Mouse (Mus musculus) cerebellum, adult 2 months (tissue): ENCODE measurements around the gene B4galnt2. TPM values are rescaled to one million over a fixed set of nuclear protein-coding genes. Genes with fewer than 3 reads are reported as not detected.

Experiments
- DNase-seq, 2 experiments: peaks; one replicate each; pipeline ENCODE4 v3.0.0; 2021
- H3K27ac ChIP-seq: fragments of 200-500 bp; 2 replicates; pipeline ENCODE4 v1.5.1; 2012; ENCODE audit warnings: low read length, control low read depth, inconsistent platforms; ENCODE audit not compliant: insufficient read depth
- H3K27me3 ChIP-seq: fragments of 200-500 bp; 2 replicates; pipeline ENCODE4 v1.6.1; 2012; ENCODE audit warnings: inconsistent platforms, mild to moderate bottlenecking, low read length, moderate library complexity; ENCODE audit not compliant: control insufficient read depth, insufficient read depth
- H3K4me1 ChIP-seq: fragments of 200-500 bp; 2 replicates; pipeline ENCODE4 v1.6.1; 2011; ENCODE audit warnings: low read length; ENCODE audit not compliant: control insufficient read depth, insufficient read depth
- H3K4me3 ChIP-seq: fragments of 200-500 bp; replicated peaks from 2 replicates; pipeline ENCODE3; 2011; ENCODE audit warnings: mild to moderate bottlenecking, low read depth, low read length, control low read depth; ENCODE audit not compliant: insufficient read depth
- CTCF ChIP-seq: fragments of 200-500 bp; IDR thresholded peaks from 2 replicates; pipeline ENCODE4 v1.5.1; 2011; ENCODE audit warnings: low read depth, mild to moderate bottlenecking, control low read depth, low read length, moderate library complexity, borderline replicate concordance; ENCODE audit not compliant: insufficient read depth
- POLR2A ChIP-seq: fragments of 200-500 bp; IDR thresholded peaks from 2 replicates; pipeline ENCODE4 v1.6.1; 2011; ENCODE audit warnings: low read length, control low read depth, borderline replicate concordance; ENCODE audit not compliant: insufficient read depth
- WGBS: fragments of 180-500 bp; shearing (Covaris S2); methylation state at CpG from one replicate; pipeline ENCODE4 v1.1.7; 2018; 5-methylcytosine and 5-hydroxymethylcytosine counted together
- polyA plus RNA-seq: library from polyadenylated mRNA; depleted of rRNA; stranded (reverse); fragments of >200 nt; gene quantifications from 2 replicates; pipeline ENCODE4 v1.2.3, GENCODE M21; 2012; rRNA removed

B4galnt2 gene
- polyA plus RNA-seq, 1 experiment, result not detected

- Histone ChIP-seq H3K27me3 (no peaks in the 10 kb centered on the region), H3K27ac (no peak overlapping the region), H3K4me1 (no peaks in the 10 kb centered on the region; the same call in 1 of the 2 replicates), H3K4me3 (peak overlapping the region; percentile 84)
- WGBS, result 41% methylated on average over 3 of the region's 3 CpGs
- TF ChIP-seq CTCF (no peak), POLR2A (no peak)
- DNase-seq, result no peak
These were observed 89.1 kb downstream of the B4galnt2 start for GRCm38 (mm10) chr11:95825625-95826024.

- WGBS, result under 1% methylated on average over 11 of the region's 11 CpGs
- H3K4me1 ChIP-seq, result no peaks in the 10 kb centered on the region; the same call in 1 of the 2 replicates
- peak overlapping the region; percentile 83 for H3K27ac ChIP-seq
- H3K4me3 ChIP-seq, result peak overlapping the region; percentile 84
- H3K27me3 ChIP-seq, result no peaks in the 10 kb centered on the region
- TF ChIP-seq POLR2A (no peak), CTCF (no peak)
- peak; percentile 81 to 84 for DNase-seq
These were observed 89.8 kb downstream of the B4galnt2 start for GRCm38 (mm10) chr11:95824877-95825243.

GRCm38 (mm10) chr11:95824071-95824876, 90.4 kb downstream of the B4galnt2 start, which contains the start of gene Phospho1:
Gene Phospho1 (plus strand): TSS chr11:95824499.
- H3K27ac ChIP-seq, result peak within 1 kb of the TSS; percentile 83
- no peaks in the 10 kb centered on the region for H3K27me3 ChIP-seq
- under 1% methylated on average over 66 of the region's 78 CpGs for WGBS

GRCm38 (mm10) chr11:95822437-95822836, 92.3 kb downstream of the B4galnt2 start:
- 95% methylated on average over 4 of the region's 4 CpGs for WGBS
- DNase-seq, result no peak
- Histone ChIP-seq H3K27ac (no peak overlapping the region), H3K27me3 (no peaks in the 10 kb centered on the region), H3K4me1 (no peaks in the 10 kb centered on the region; the same call in 1 of the 2 replicates), H3K4me3 (no peak overlapping the region)
- no peak for TF ChIP-seq CTCF
- TF ChIP-seq POLR2A, result no peak

More at GRCm38 (mm10) chr11:95824071-95824876, 90.4 kb downstream of the B4galnt2 start, which contains the start of gene Phospho1:
- no peaks in the 10 kb centered on the region; the same call in 1 of the 2 replicates for H3K4me1 ChIP-seq
- peak within 1 kb of the TSS; percentile 84 for H3K4me3 ChIP-seq
- TF ChIP-seq POLR2A (peak; percentile 48), CTCF (no peak)
- DNase-seq, result peak; percentile 95

GRCm38 (mm10) chr11:95821511-95821910, 93.2 kb downstream of the B4galnt2 start:
- TF ChIP-seq CTCF (no peak), POLR2A (no peak)
- no peak overlapping the region for H3K27ac ChIP-seq
- H3K4me1 ChIP-seq, result no peaks in the 10 kb centered on the region; the same call in 1 of the 2 replicates
- 84% methylated on average over 3 of the region's 3 CpGs for WGBS
- no peaks in the 10 kb centered on the region for H3K27me3 ChIP-seq
- H3K4me3 ChIP-seq, result no peak overlapping the region
- DNase-seq, result no peak

- Histone ChIP-seq H3K4me3 (no peak overlapping the region), H3K4me1 (no peaks in the 10 kb centered on the region), H3K27ac (no peak overlapping the region), H3K27me3 (no peaks in the 10 kb centered on the region)
- no peak for TF ChIP-seq CTCF
- TF ChIP-seq POLR2A, result no peak
- WGBS, result 76% methylated on average over 8 of the region's 8 CpGs
- DNase-seq, result no peak
These were observed 95.6 kb downstream of the B4galnt2 start for GRCm38 (mm10) chr11:95819138-95819537.

Other genes with a start within 250 kb of the B4galnt2 start
- 241 and 253 TPM in 2 replicates for gene Phb, start 247.9 kb downstream of the B4galnt2 start, polyA plus RNA-seq
- gene Zfp652, start 202.2 kb downstream of the B4galnt2 start, polyA plus RNA-seq, result 30.0 and 30.1 TPM in 2 replicates
- gene B130006D01Rik, start 191.3 kb downstream of the B4galnt2 start, polyA plus RNA-seq, result 0.69 and 0.70 TPM in 2 replicates
- 110 and 122 TPM in 2 replicates for gene Phospho1, start 90.4 kb downstream of the B4galnt2 start, polyA plus RNA-seq
- gene Gngt2, start 77.7 kb downstream of the B4galnt2 start, polyA plus RNA-seq, result 3.5 and 5.4 TPM in 2 replicates
- 3.2 and 3.9 TPM in 2 replicates for gene Abi3, start 72.4 kb downstream of the B4galnt2 start, polyA plus RNA-seq
- gene Igf2bp1, start 91.0 kb upstream of the B4galnt2 start, polyA plus RNA-seq, result not detected in 2 replicates
- gene Gip, start 109.7 kb upstream of the B4galnt2 start, polyA plus RNA-seq, result not detected in 2 replicates
- gene Snf8, start 120.0 kb upstream of the B4galnt2 start, polyA plus RNA-seq, result 75.0 and 83.5 TPM in 2 replicates
- 56.0 and 56.8 TPM in 2 replicates for gene Ube2z, start 150.5 kb upstream of the B4galnt2 start, polyA plus RNA-seq
- 696 and 758 TPM in 2 replicates for gene Atp5g1, start 160.8 kb upstream of the B4galnt2 start, polyA plus RNA-seq
- gene Calcoco2, start 197.1 kb upstream of the B4galnt2 start, polyA plus RNA-seq, result 0.08 TPM in 1 of 2 replicates, not detected in the other
- gene Ttll6, start 218.9 kb upstream of the B4galnt2 start, polyA plus RNA-seq, result 0.39 and 0.52 TPM in 2 replicates